In the genomic region with DNA sequence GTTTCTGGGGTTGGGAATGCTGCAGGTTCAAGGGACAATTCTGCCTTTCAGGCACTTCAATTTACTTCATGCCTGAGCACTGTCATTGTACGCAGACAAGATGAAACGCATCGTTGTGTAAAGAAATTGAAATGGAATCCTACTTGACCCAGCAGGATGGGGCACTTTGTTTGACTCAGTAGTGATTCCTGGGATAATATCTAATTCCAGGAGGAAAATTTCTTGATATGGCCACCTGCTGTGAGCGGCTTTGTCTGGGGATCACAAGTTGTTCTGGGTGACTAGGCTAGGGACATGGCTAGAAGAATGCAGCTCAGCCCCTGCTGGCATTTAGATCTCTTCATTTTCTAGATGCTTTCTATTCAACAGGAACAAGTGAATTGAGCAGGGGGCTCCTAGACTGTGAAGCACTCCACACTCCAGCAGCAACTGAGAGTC, we compare ENCODE assay signal across 15 mouse cellular contexts.
A peak's percentile ranks its signal among the peaks of the same experiment; 100 is the strongest.
DNase-seq lines count a peak whose midpoint lies in the region; ATAC-seq and TF ChIP-seq lines count a peak whose summit lies in the region.
"Had no signal": no experiment of that assay in that cellular context is flagged by ENCODE, and none has a peak within 500 bp of the region (broad histone marks: within the 10 kb centered on the region; RNA-seq: fewer than 3 reads in every experiment).

No protein-coding gene starts in this region.

- ATAC-seq in hindbrain, postnatal 0 days, result no peak
- peak; percentile 83; the same call in 1 of the 2 replicates for ATAC-seq in forebrain, embryonic 13.5 days
- ATAC-seq in midbrain, embryonic 12.5 days (ENCODE audit: low FRiP score, low read depth), result peak; percentile 93
- ATAC-seq: Patski had no signal

- H3K4me2 ChIP-seq in hindbrain, postnatal 0 days (ENCODE audit: low read depth, low read length), result no peak overlapping the region
- H3K4me2 ChIP-seq in forebrain, embryonic 13.5 days, result peak overlapping the region; percentile 4
- H3K4me2 ChIP-seq in midbrain, embryonic 12.5 days (replicated peaks), result no peak overlapping the region; the same call in 1 of the 2 replicates
- H3K4me2 ChIP-seq: embryonic facial prominence, embryonic 13.5 days; liver, embryonic 11.5 days had no signal

- TF ChIP-seq CTCF in hindbrain, postnatal 0 days (IDR thresholded peaks at IDR 0.05; ENCODE audit: low read depth), result no peak
- TF ChIP-seq CTCF in gastrocnemius, adult 2 months (IDR thresholded peaks at IDR 0.05), result no peak

- WGBS in hindbrain, embryonic 10.5 days, result 18% methylated on average over 4 of the region's 4 CpGs
- WGBS in hindbrain, postnatal 0 days, result 11% methylated on average over 4 of the region's 4 CpGs
- 6% methylated on average over 4 of the region's 4 CpGs for WGBS in forebrain, embryonic 13.5 days
- WGBS in midbrain, embryonic 12.5 days, result 14% methylated on average over 4 of the region's 4 CpGs

- peak; percentile 73 for DNase-seq in hindbrain, embryonic 10.5 days (ENCODE audit: low spot score)
- DNase-seq in hindbrain, postnatal 0 days (ENCODE audit: low spot score), result no peak
- no peak for DNase-seq in gastrocnemius, adult 2 months
- DNase-seq in cerebellum, postnatal 4 days (ENCODE audit: low spot score in 2 of 2), result no peak
- no peak for DNase-seq in spleen, postnatal 4 days (ENCODE audit: low spot score in 2 of 2)
- DNase-seq: adrenal gland, postnatal 10 days; kidney, adult 11 months; lung, postnatal 10 days; thymus, postnatal 25 days had no signal

- no peak overlapping the region for H3K9ac ChIP-seq in hindbrain, postnatal 0 days (replicated peaks; ENCODE audit: low read length)
- H3K9ac ChIP-seq in forebrain, embryonic 13.5 days, result no peak overlapping the region
- no peak overlapping the region for H3K9ac ChIP-seq in midbrain, embryonic 12.5 days (replicated peaks)
- H3K9ac ChIP-seq: embryonic facial prominence, embryonic 13.5 days had no signal

- H3K9me3 ChIP-seq in hindbrain, embryonic 10.5 days, result no peaks in the 10 kb centered on the region
- H3K9me3 ChIP-seq in hindbrain, postnatal 0 days (ENCODE audit: low read length), result no peaks in the 10 kb centered on the region
- H3K9me3 ChIP-seq in forebrain, embryonic 13.5 days (replicated peaks), result no peaks in the 10 kb centered on the region
- no peaks in the 10 kb centered on the region for H3K9me3 ChIP-seq in midbrain, embryonic 12.5 days
- H3K9me3 ChIP-seq: embryonic facial prominence, embryonic 13.5 days; heart, embryonic 10.5 days had no signal

- H3K27ac ChIP-seq in hindbrain, embryonic 10.5 days, result peak overlapping the region; percentile 35; the same call in 1 of the 2 replicates
- no peak overlapping the region for H3K27ac ChIP-seq in hindbrain, postnatal 0 days
- H3K27ac ChIP-seq in forebrain, embryonic 13.5 days, result no peak overlapping the region
- no peak overlapping the region for H3K27ac ChIP-seq in midbrain, embryonic 12.5 days (replicated peaks)
- no peak overlapping the region for H3K27ac ChIP-seq in gastrocnemius, adult 2 months
- H3K27ac ChIP-seq: embryonic facial prominence, embryonic 13.5 days; heart, embryonic 10.5 days had no signal

- H3K4me1 ChIP-seq in hindbrain, embryonic 10.5 days (replicated peaks), result peaks cover 14% of the 10 kb centered on the region
- no peaks in the 10 kb centered on the region for H3K4me1 ChIP-seq in hindbrain, postnatal 0 days (ENCODE audit: insufficient read depth, low read length)
- H3K4me1 ChIP-seq in forebrain, embryonic 13.5 days, result peaks cover 5% of the 10 kb centered on the region
- H3K4me1 ChIP-seq in midbrain, embryonic 12.5 days, result peaks cover 9% of the 10 kb centered on the region; the same call in 1 of the 2 replicates
- H3K4me1 ChIP-seq: embryonic facial prominence, embryonic 13.5 days; heart, embryonic 10.5 days had no signal

- peak overlapping the region; percentile 6; the same call in 1 of the 2 replicates for H3K4me3 ChIP-seq in hindbrain, embryonic 10.5 days
- no peak overlapping the region for H3K4me3 ChIP-seq in hindbrain, postnatal 0 days (ENCODE audit: low read length)
- no peak overlapping the region for H3K4me3 ChIP-seq in forebrain, embryonic 13.5 days
- no peak overlapping the region for H3K4me3 ChIP-seq in midbrain, embryonic 12.5 days
- H3K4me3 ChIP-seq in gastrocnemius, adult 2 months, result no peak overlapping the region
- H3K4me3 ChIP-seq: embryonic facial prominence, embryonic 13.5 days; heart, embryonic 10.5 days had no signal

- intact Hi-C loops in gastrocnemius, adult 2 months (cut with DNase I), result no loop called here

- no peaks in the 10 kb centered on the region for H3K36me3 ChIP-seq in hindbrain, embryonic 10.5 days
- H3K36me3 ChIP-seq in hindbrain, postnatal 0 days (ENCODE audit: insufficient read depth, low read length), result no peaks in the 10 kb centered on the region
- no peaks in the 10 kb centered on the region for H3K36me3 ChIP-seq in forebrain, embryonic 13.5 days (ENCODE audit: poor library complexity, severe bottlenecking)
- H3K36me3 ChIP-seq in midbrain, embryonic 12.5 days, result no peaks in the 10 kb centered on the region
- H3K36me3 ChIP-seq: embryonic facial prominence, embryonic 13.5 days; heart, embryonic 10.5 days had no signal

- peaks cover 12% of the 10 kb centered on the region for H3K27me3 ChIP-seq in hindbrain, embryonic 10.5 days (ENCODE audit: insufficient read depth, poor library complexity, severe bottlenecking)
- H3K27me3 ChIP-seq in hindbrain, postnatal 0 days (ENCODE audit: insufficient read depth, low read length), result no peaks in the 10 kb centered on the region
- no peaks in the 10 kb centered on the region for H3K27me3 ChIP-seq in forebrain, embryonic 13.5 days
- H3K27me3 ChIP-seq in midbrain, embryonic 12.5 days, result peaks cover 24% of the 10 kb centered on the region
- H3K27me3 ChIP-seq: embryonic facial prominence, embryonic 13.5 days; Patski had no signal
